Mouse (Mus musculus) WW6 (cell line): ENCODE data around the gene Gm3248.
"Not testable (repeated sequence)": the region's sequence is repeated elsewhere in the genome, so short reads cannot be mapped to it uniquely, and the experiment has no call there.

ENCODE experiments used
- DNase-seq: peaks from one replicate; pipeline ENCODE4 v3.0.0-alpha.2; 2013; ENCODE audit warnings: low read depth, low spot score

Gene Gm3248

GRCm38 (mm10) chr14:5961635-5962034 is at the start of gene Gm3248:
Gene Gm3248 (minus strand): TSS chr14:5961745.
- DNase-seq: not testable (repeated sequence)

- not testable (repeated sequence) for DNase-seq
These were observed 25.6 kb upstream of the Gm3248 start for GRCm38 (mm10) chr14:5987136-5987535.

- DNase-seq: not testable (repeated sequence)
These were observed 17.5 kb upstream of the Gm3248 start, which contains the start of gene Gm3453 for GRCm38 (mm10) chr14:5979037-5979436. Gene Gm3453 (minus strand): TSS chr14:5979137.

GRCm38 (mm10) chr14:5962441-5962840 is 896 bp upstream of the Gm3248 start:
- not testable (repeated sequence) for DNase-seq

- DNase-seq: not testable (repeated sequence)
These were observed 443 bp downstream of the Gm3248 start for GRCm38 (mm10) chr14:5961102-5961501.

GRCm38 (mm10) chr14:5960479-5960878 is 1.1 kb downstream of the Gm3248 start:
- not testable (repeated sequence) for DNase-seq

GRCm38 (mm10) chr14:5923276-5923675 is 38.3 kb downstream of the Gm3248 start:
- DNase-seq: not testable (repeated sequence)

GRCm38 (mm10) chr14:5918330-5918942 is 43.1 kb downstream of the Gm3248 start:
- not testable (repeated sequence) for DNase-seq

- not testable (repeated sequence) for DNase-seq
These were observed 47.8 kb downstream of the Gm3248 start for GRCm38 (mm10) chr14:5913701-5914100.
